Mouse (Mus musculus): ENCODE measurements around the gene Farsa. TPM values are rescaled to one million over a fixed set of nuclear protein-coding genes. Genes with fewer than 3 reads are reported as not detected.
A peak's percentile ranks its signal among the peaks of the same experiment; 100 is the strongest.

Farsa gene
- polyA plus RNA-seq (2015; fragmentation: Nextera tagmentation; extraction: Ambion mirVana): 96.9 and 98.9 TPM in 2 replicates

DNA sequence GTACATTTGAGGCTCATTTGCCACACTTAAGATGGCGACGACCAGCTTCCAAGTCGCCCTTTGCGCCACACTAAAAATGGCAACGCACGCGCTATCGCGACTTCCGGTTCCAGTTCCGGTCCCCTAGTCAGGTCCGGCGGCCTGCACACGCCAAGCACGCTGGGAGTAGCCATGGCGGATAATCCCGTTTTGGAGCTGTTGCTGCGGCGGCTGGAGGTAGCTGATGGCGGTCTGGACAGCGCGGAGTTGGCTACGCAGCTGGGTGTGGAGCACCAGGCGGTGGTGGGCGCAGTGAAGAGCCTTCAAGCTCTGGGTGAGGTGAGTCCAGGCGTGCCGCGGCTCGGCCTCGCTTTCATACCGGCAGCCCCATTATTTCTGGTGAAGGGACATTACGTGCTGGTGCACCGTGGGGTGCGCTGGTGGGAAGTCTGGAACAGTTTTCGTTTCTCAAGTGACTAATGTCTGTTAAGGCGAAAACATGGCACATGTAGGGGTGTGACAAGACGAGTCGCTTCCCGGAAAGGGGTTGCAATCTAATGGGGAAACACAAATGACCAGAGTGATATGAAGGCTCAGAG is at the start of gene Farsa:
Gene Farsa, plus strand, starts transcription at position 126 of the 578 bp plus-strand sequence.
- Histone ChIP-seq H3K9ac (peak within 1 kb of the TSS; percentile 93), H3K4me2 (peak within 1 kb of the TSS; percentile 75), H3K36me3 (peaks cover 25% of the 10 kb centered on the region), H3K9me3 (no peaks in the 10 kb centered on the region), H3K4me3 (peak within 1 kb of the TSS; percentile 91), H3K27me3 (no peaks in the 10 kb centered on the region), H3K27ac (peak within 1 kb of the TSS; percentile 68; the same call in 1 of the 2 replicates), H3K4me1 (peaks cover 12% of the 10 kb centered on the region)
- peak; percentile 91 for ATAC-seq (ENCODE audit: borderline replicate concordance, extremely low read depth, low FRiP score, low TSS enrichment)
- WGBS: under 1% methylated on average over 39 of the region's 39 CpGs

DNA sequence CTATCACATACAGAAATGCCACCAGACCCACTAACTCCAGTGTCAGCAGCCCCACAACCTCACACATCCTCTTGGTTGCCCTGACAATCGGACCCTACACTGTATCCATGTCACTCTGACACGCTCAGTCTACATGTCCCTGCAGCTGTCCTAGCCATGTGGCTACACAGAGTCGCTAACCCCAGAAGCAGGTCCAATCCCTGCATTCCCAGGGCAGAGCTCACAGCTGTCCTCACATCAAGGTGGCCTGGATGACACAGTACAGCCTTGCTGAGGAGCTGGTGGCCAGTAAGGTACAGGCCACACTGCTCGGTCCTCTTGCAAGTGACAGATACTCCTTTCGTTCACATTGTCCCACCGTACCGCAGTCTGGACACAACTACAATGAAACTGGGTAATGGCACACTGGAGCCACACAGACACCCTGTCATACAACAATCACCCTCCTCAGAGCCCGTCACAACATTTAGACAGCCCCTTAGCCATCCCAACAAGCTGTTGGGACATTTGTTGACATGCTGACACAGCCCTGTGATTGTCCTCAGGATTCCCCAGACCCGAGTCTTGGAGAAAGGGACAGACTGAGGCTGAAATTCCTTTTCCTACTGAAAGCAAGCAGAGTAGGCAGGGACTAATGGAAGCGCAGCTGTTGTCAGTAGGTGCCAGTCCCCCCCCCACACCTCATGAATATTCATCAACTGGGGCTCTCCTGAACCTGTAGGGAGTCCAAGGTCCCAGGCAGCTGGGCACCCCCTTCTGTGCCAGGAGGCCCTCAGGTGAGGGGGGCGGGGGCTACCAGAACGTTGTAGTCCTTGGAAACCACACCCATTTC is 47.5 kb upstream of the Farsa start:
- Histone ChIP-seq H3K36me3 (no peaks in the 10 kb centered on the region), H3K27me3 (peaks cover 7% of the 10 kb centered on the region; the same call in 1 of the 2 replicates), H3K9me3 (no peaks in the 10 kb centered on the region), H3K4me1 (peaks cover 11% of the 10 kb centered on the region), H3K4me2 (no peak overlapping the region), H3K4me3 (no peak overlapping the region), H3K9ac (no peak overlapping the region), H3K27ac (no peak overlapping the region)
- 61% methylated on average over 12 of the region's 12 CpGs for WGBS
- no peak for ATAC-seq (ENCODE audit: borderline replicate concordance, extremely low read depth, low FRiP score, low TSS enrichment)

DNA sequence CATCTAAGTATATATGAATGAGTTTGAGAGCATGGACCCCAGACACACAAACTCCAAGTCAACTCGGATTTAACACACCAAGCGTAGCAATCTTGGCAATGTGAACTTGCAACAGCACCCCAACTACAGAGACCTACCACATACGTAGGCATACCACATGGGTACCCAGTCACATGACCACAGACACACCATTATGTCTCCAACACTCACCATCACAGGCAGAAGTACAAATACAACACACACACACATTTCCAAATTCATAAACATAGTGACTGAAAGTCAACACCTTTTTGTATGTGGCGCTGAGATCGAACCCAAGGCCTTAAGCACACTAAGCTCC is 46.9 kb upstream of the Farsa start:
- H3K9ac ChIP-seq: no peak overlapping the region
- no peak for ATAC-seq (ENCODE audit: borderline replicate concordance, extremely low read depth, low FRiP score, low TSS enrichment)
- H3K36me3 ChIP-seq: no peaks in the 10 kb centered on the region
- 72% methylated on average over 5 of the region's 5 CpGs for WGBS
- no peak overlapping the region for H3K27ac ChIP-seq
- H3K4me1 ChIP-seq: peaks cover 16% of the 10 kb centered on the region
- H3K9me3 ChIP-seq: no peaks in the 10 kb centered on the region
- peaks cover 12% of the 10 kb centered on the region; the same call in 1 of the 2 replicates for H3K27me3 ChIP-seq
- H3K4me3 ChIP-seq: no peak overlapping the region
- no peak overlapping the region for H3K4me2 ChIP-seq

DNA sequence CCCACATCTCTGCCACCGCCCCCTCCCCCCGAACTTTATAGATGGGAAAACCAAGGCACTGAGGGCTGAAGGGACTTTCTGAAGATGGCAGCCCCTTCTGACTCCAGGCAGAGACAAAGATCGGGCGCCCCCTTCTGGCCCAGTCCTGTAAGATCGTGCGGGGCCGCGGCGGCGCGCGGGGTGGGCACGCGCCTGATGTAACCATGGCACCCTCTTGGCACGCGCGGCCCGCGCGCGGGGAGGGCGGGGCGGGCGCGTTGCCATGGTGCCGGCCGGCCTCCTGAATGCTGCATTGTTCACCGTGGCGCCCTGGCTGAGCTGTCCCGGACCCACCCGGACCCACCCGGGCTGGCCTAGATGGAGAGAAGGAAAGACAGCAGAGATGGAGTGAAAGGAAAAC is 45.9 kb upstream of the Farsa start:
- H3K9me3 ChIP-seq: no peaks in the 10 kb centered on the region
- H3K9ac ChIP-seq: peak overlapping the region; percentile 26; the same call in 1 of the 2 replicates
- peak overlapping the region; percentile 72 for H3K4me2 ChIP-seq
- no peaks in the 10 kb centered on the region for H3K36me3 ChIP-seq
- H3K4me3 ChIP-seq: peak overlapping the region; percentile 37
- no peak overlapping the region for H3K27ac ChIP-seq
- ATAC-seq (ENCODE audit: borderline replicate concordance, extremely low read depth, low FRiP score, low TSS enrichment): peak; percentile 85
- under 1% methylated on average over 32 of the region's 32 CpGs for WGBS
- H3K4me1 ChIP-seq: peaks cover 22% of the 10 kb centered on the region
- peaks cover 12% of the 10 kb centered on the region; the same call in 1 of the 2 replicates for H3K27me3 ChIP-seq

DNA sequence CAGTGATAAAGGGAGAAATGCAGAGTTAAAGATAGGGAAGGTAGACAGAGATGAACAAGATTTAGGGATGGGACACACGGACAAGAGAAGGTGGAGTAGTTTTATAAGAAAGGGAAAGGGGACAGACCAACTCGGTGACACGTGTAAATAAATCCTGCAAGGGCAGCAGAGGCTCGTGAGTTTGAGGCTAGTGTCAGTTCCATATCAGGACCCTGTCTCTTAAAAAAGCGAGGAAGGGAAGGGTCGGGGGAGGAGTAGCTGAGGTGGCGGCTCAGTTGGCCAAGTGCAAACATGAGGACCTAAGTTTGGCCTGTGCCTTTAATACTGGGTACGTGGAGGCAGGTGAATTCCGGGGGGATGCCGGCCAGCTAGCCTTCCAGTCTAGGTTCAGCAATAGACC is 45.5 kb upstream of the Farsa start:
- no peak overlapping the region for H3K27ac ChIP-seq
- peaks cover 22% of the 10 kb centered on the region for H3K4me1 ChIP-seq
- H3K9me3 ChIP-seq: no peaks in the 10 kb centered on the region
- H3K36me3 ChIP-seq: no peaks in the 10 kb centered on the region
- no peak for ATAC-seq (ENCODE audit: borderline replicate concordance, extremely low read depth, low FRiP score, low TSS enrichment)
- peak overlapping the region; percentile 72 for H3K4me2 ChIP-seq
- peaks cover 12% of the 10 kb centered on the region; the same call in 1 of the 2 replicates for H3K27me3 ChIP-seq
- WGBS: 28% methylated on average over 10 of the region's 10 CpGs
- peak overlapping the region; percentile 26; the same call in 1 of the 2 replicates for H3K9ac ChIP-seq
- H3K4me3 ChIP-seq: peak overlapping the region; percentile 37

DNA sequence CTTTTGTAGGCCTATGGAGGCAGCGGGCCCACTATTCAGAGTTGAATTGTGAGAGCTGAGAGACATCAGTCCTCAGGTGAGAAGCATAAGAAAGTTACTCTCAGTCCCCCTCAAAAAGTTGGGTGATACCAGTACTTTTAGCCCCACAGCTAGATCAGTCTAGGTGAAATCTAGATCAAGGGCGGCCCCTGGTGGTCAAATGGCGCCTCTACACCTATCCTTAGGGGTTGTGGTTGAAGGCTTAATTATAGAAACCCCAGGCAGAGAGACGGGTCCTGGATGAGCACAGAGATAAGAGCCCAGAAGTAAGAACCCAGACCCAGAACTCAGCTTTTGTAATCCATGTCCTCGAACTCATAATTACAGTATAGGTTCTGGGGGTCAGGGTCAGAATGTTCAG is 43.7 kb upstream of the Farsa start:
- H3K4me1 ChIP-seq: peaks cover 22% of the 10 kb centered on the region
- no peak overlapping the region for H3K27ac ChIP-seq
- no peak overlapping the region for H3K4me3 ChIP-seq
- H3K4me2 ChIP-seq: no peak overlapping the region
- H3K36me3 ChIP-seq: no peaks in the 10 kb centered on the region
- peaks cover 12% of the 10 kb centered on the region; the same call in 1 of the 2 replicates for H3K27me3 ChIP-seq
- H3K9ac ChIP-seq: no peak overlapping the region
- ATAC-seq (ENCODE audit: borderline replicate concordance, extremely low read depth, low FRiP score, low TSS enrichment): no peak
- H3K9me3 ChIP-seq: no peaks in the 10 kb centered on the region
- 2% methylated on average over 5 of the region's 5 CpGs for WGBS

DNA sequence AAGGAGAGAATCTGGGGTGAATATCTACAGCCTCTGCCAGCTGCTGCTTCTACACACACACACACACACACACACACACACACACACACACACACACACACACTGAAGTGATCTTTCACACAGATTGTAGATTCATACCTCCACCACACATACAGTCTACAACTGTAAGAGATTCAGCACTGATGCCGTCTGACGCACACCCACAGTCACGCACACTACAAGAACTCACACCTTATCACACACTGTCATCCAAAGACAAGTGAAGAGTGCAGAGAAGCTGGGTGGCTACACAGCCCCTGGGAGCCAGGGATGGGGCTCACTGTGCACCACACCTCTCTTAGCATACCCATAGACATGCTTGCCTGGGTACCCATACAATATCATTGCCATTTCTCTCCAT is 43.0 kb upstream of the Farsa start:
- no peaks in the 10 kb centered on the region for H3K9me3 ChIP-seq
- no peak overlapping the region for H3K4me3 ChIP-seq
- peaks cover 12% of the 10 kb centered on the region; the same call in 1 of the 2 replicates for H3K27me3 ChIP-seq
- no peak for ATAC-seq (ENCODE audit: borderline replicate concordance, extremely low read depth, low FRiP score, low TSS enrichment)
- no peak overlapping the region for H3K9ac ChIP-seq
- H3K36me3 ChIP-seq: no peaks in the 10 kb centered on the region
- H3K27ac ChIP-seq: no peak overlapping the region
- WGBS: 69% methylated on average over 3 of the region's 3 CpGs
- H3K4me1 ChIP-seq: peaks cover 22% of the 10 kb centered on the region
- no peak overlapping the region for H3K4me2 ChIP-seq

DNA sequence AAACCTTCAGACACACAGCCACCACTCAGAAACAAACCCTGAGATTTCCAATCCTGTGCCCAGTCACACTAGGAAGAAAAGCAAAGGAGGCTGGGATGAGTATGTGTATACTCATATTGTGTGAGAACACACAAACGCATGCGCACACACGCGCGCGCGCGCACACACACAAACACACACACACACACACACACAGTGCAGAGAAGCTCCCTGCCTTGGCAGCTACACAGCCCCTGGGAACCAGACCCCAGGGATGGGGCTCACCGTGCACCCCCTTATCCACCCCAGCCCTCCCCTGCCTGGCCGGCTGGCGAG is 42.6 kb upstream of the Farsa start:
- WGBS: 82% methylated on average over 11 of the region's 11 CpGs
- H3K9ac ChIP-seq: no peak overlapping the region
- H3K4me2 ChIP-seq: no peak overlapping the region
- no peak overlapping the region for H3K4me3 ChIP-seq
- H3K9me3 ChIP-seq: no peaks in the 10 kb centered on the region
- no peak for ATAC-seq (ENCODE audit: borderline replicate concordance, extremely low read depth, low FRiP score, low TSS enrichment)
- peaks cover 22% of the 10 kb centered on the region for H3K4me1 ChIP-seq
- peaks cover 12% of the 10 kb centered on the region; the same call in 1 of the 2 replicates for H3K27me3 ChIP-seq
- no peaks in the 10 kb centered on the region for H3K36me3 ChIP-seq
- H3K27ac ChIP-seq: no peak overlapping the region

DNA sequence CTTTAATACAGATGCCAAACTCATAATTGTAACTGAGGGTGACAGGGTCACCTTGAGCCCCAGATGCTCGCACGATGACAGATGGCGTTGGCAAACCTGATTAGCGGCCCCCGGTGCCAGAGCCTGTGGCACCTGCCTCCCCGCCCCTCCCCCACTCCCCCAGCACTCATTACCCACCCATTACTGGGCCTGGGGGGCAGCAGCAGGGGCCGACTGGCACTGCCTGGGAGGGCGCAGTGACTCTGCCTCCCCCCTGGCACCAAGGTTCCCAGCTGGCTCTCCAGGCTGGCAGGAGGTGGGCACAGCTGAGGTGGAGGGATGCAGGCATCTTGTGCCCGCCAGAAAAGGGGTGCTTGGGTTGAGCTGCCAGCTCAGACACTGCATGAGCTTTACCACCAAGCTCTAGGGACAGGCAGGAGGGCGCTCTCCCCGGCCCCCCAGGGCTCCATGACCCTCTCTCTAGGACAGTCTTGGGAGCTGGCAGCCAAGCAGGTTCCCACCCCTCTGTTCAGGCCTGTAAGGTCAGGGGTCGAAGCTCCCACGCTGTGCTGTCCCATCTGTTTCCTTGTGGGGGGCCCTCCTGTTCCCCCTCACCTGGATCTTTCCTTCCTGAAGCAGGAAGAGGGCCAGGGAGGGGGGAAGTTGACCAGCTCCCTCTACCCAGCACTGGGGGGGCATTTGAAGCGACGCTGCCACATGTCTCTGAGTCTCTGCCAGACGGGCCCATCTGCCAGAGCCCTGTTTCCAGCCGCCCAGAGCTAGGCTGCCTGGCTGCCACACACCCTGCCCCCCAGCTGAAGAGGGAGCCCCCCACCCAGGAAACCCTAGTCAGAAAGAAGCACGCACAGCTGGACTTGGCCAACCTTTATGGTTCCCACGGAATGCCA is 42.0 kb upstream of the Farsa start:
- Histone ChIP-seq H3K4me1 (peaks cover 22% of the 10 kb centered on the region), H3K4me2 (no peak overlapping the region), H3K4me3 (no peak overlapping the region), H3K27me3 (peaks cover 12% of the 10 kb centered on the region; the same call in 1 of the 2 replicates), H3K9me3 (no peaks in the 10 kb centered on the region), H3K36me3 (no peaks in the 10 kb centered on the region), H3K9ac (peak overlapping the region; percentile 1; the same call in 1 of the 2 replicates), H3K27ac (no peak overlapping the region)
- ATAC-seq (ENCODE audit: borderline replicate concordance, extremely low read depth, low FRiP score, low TSS enrichment): no peak
- 40% methylated on average over 19 of the region's 19 CpGs for WGBS

DNA sequence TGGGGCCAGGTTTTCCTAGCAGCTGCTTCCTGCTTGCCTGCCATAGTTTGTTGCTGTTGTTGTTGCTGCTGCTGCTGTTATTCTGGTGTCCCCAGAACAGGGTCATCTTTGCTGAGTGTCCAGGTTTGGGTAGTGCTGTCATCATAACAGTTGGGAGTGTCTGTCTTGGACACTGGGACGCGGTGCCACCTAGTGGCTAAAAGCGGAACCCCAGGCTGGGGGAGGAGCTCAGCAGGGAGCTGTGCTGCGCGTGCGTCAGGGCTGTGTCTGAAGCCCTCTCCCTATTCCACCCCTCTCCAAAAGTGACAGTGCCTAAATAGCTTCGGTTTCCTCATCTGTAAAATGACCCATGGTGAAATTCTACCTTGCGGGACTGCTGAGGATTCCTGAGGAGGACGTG is 41.2 kb upstream of the Farsa start:
- peak; percentile 55; the same call in 1 of the 2 replicates for ATAC-seq (ENCODE audit: borderline replicate concordance, extremely low read depth, low FRiP score, low TSS enrichment)
- Histone ChIP-seq H3K9ac (no peak overlapping the region), H3K9me3 (no peaks in the 10 kb centered on the region), H3K27me3 (peaks cover 12% of the 10 kb centered on the region; the same call in 1 of the 2 replicates), H3K4me2 (no peak overlapping the region), H3K4me3 (no peak overlapping the region), H3K27ac (no peak overlapping the region), H3K36me3 (no peaks in the 10 kb centered on the region), H3K4me1 (peaks cover 20% of the 10 kb centered on the region)
- WGBS: 9% methylated on average over 9 of the region's 9 CpGs

DNA sequence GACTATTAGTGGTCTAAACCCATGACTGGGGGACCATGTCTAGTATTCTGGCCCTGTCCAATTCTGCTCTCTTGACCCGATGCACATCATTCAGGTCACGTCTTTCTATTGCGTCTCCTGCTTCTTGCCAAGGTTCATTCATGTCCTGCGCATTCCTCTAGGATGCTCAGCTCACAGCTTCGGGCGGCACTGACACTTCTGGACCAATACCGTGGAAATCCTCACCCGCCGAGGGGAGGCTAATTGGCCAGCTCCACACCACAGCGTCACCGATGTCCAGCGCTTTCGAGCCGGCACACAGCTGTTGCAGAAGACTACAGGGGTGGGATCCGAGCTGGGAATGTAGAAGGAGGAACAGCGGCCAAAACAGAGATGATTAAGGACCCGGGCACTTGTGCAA is 40.7 kb upstream of the Farsa start:
- Histone ChIP-seq H3K4me1 (peaks cover 16% of the 10 kb centered on the region), H3K36me3 (no peaks in the 10 kb centered on the region), H3K9me3 (no peaks in the 10 kb centered on the region), H3K4me3 (no peak overlapping the region), H3K4me2 (no peak overlapping the region), H3K9ac (no peak overlapping the region), H3K27me3 (peaks cover 12% of the 10 kb centered on the region; the same call in 1 of the 2 replicates), H3K27ac (no peak overlapping the region)
- no peak for ATAC-seq (ENCODE audit: borderline replicate concordance, extremely low read depth, low FRiP score, low TSS enrichment)
- 70% methylated on average over 17 of the region's 17 CpGs for WGBS

Measured in lung, embryonic 15.5 days (tissue).